Mouse (Mus musculus) monocyte, adult 2 months (primary cell): ENCODE measurements around the gene Krtdap.

Experiments used
- DNase-seq, 2 experiments: peaks; one replicate each; pipeline ENCODE4 v3.0.0; 2022; ENCODE audit warnings: low spot score in 2 of 2, low read depth in 1 of 2

The Krtdap gene

DNA sequence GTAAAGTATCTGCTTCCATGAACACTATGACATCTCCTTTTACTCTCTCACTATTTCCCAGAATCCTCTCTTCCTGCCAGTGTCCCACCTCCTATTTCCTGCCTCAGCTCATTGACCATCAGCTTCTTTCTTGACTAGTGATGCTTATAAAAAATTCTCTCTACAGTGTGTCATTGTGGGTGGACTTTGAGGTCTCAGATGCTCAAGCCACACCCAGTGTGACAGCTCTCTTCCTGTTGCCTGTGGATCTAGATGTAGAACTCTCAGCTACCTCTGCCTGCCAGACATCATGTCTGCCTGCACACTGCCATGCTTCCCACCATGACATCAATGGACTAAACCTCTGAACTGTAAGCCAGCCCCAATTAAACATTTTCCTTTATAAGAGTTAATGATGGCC lies 49.6 kb downstream of the Krtdap start:
- DNase-seq, result no peak

DNA sequence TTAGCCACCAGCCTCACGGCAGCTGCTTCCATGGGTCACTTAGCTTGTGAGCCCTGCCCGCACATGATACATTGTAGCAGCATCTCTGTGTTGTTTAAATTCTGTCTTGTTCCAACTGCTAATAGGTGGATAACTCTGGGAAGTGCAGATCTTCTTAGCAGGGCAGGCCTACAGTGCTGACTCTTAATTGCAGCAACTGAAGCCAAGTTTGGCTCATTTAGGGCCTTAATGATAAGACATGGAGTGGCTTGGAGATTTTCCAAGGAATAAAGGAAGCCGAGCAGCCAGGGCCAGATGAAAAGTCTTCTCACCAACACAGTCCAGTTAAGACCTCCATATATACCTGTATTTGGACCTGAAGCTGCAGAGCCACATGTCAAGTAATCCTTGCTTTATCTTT lies 52.6 kb downstream of the Krtdap start:
- DNase-seq, result no peak
